Mouse (Mus musculus) stomach, postnatal 0 days (tissue): ENCODE results near the gene Wdr45b.
A peak's percentile ranks its signal among the peaks of the same experiment; 100 is the strongest.

Experiments used
- CTCF ChIP-seq: IDR thresholded peaks from 2 replicates; pipeline ENCODE4 v1.5.1; 2016; ENCODE audit warnings: antibody characterized with exemption, low read depth, mild to moderate bottlenecking, moderate library complexity
- EP300 ChIP-seq: optimal IDR thresholded peaks from 2 replicates; pipeline ENCODE3; 2016; ENCODE audit warnings: antibody characterized with exemption

GRCm38 (mm10) chr11:121369622-121370021 is 15.4 kb upstream of the Wdr45b start:
- peak; percentile 67 for TF ChIP-seq CTCF
- no peak for TF ChIP-seq EP300
